Mouse (Mus musculus) gastrocnemius, adult 18-20 months (tissue): ENCODE results near the gene Kctd2. TPM values are rescaled to one million over a fixed set of nuclear protein-coding genes. Genes with fewer than 3 reads are reported as not detected.
"Not testable (repeated sequence)": the region's sequence is repeated elsewhere in the genome, so short reads cannot be mapped to it uniquely, and the experiment has no call there.

Experiments
- DNase-seq: peaks from one replicate; pipeline ENCODE4 v3.0.0; 2021; ENCODE audit warnings: low spot score
- long read RNA-seq, 2 experiments: library from polyadenylated mRNA; stranded (forward); transcript quantifications; one replicate each; pipeline ENCODE4 v2.0.0; 2021
- total RNA-seq, 2 experiments: library from RNA; stranded (reverse); gene quantifications; 2 replicates each; pipeline ENCODE4 v1.2.3; 2021

Kctd2 gene
- total RNA-seq = 10 to 100 TPM; 15.9 to 17.7 TPM
- long read RNA-seq, experiment 1, transcript Kctd2-201 (6 exons, 1,764 nt) = major isoform, 25 of 27 reads
- long read RNA-seq, experiment 1, partial matches to known transcripts = 0 of 27 reads
- long read RNA-seq, experiment 1, other reads (novel, unspliced or antisense) = 2 of 27 reads
- long read RNA-seq, experiment 2, transcript Kctd2-201 (6 exons, 1,764 nt) = major isoform, 26 of 27 reads
- long read RNA-seq, experiment 2, partial matches to known transcripts = 1 of 27 reads
- long read RNA-seq, experiment 2, other reads (novel, unspliced or antisense) = 0 of 27 reads

DNA sequence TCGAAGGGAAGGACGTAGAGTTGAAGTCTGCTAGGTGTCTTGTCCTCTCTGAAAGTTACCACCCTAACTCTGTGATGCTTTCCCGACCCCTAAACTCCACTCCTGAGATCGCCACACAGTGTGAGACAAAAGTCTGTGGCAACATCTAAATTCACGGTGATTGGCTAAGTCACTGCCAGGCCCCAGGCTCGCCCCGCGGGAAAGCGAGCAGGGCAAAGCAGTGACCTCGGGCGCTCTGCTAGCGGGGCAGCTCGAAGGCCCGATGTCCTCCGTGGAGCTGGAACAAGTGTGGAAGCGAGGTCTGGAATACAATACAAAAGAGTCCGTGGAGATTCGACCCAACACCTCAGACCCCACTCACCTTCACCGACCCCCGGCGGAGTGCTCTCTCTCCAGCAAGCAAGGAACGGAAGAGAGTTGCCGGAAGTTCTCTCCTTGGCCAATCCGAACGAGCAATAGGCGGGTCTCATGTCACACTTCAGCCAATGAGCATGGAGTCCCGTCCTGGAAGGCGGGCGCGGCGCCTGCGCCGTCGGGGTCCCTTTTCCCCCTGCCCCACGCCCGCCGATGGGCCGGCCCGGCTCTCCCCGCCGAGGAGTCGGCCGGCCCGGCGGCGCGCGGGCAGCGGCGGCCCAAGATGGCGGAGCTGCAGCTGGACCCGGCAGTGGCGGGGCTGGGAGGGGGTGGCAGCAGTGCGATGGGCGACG, at the start of gene Kctd2, which contains the start of gene Atp5h:
TSS of gene Kctd2 (plus strand) at position 598 of the 707 bp plus-strand sequence.
TSS of gene Atp5h (minus strand) at position 432 of the 707 bp plus-strand sequence.
- DNase-seq = peak; percentile 96

- DNase-seq = no peak
These were observed 49.6 kb upstream of the Kctd2 start for GRCm38 (mm10) chr11:115370368-115370767.

DNA sequence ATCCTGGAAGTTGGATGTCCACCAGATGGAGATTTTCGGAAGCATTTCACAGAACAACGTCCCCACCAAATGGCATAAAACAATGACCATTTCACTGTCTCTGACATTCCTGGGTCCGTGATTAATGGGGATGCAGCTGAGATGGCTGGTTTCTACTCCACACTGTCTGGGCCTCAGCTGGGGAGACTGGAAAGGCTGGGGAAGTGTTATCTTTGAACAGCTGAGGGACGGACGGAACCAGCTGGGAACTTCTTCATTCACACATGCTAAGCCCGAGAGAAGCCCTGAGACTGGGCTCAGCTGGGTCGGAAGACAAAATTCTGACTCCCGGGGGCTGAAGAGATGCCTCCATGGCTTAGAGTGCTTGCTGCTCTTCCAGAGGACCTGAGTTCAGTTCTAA, 48.6 kb upstream of the Kctd2 start:
- no peak for DNase-seq

DNA sequence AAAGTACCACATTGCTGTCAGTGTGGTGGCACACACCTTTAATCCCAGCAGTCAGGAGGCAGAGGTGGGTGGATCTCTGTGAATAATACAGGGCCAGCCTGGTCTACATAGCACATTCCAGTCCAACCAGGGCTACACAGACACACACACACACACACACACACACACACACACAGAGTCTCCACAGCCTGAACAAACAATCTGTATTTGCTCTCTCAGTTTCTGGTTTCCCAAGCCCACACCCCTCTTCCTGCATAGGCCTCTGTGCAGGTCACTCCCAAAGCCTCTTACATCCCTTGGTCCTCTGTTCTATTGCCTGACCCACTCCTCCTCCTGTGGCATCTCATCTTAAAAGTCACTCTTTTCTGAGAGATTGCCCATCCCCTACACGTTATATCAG, 47.9 kb upstream of the Kctd2 start:
- DNase-seq = no peak

DNA sequence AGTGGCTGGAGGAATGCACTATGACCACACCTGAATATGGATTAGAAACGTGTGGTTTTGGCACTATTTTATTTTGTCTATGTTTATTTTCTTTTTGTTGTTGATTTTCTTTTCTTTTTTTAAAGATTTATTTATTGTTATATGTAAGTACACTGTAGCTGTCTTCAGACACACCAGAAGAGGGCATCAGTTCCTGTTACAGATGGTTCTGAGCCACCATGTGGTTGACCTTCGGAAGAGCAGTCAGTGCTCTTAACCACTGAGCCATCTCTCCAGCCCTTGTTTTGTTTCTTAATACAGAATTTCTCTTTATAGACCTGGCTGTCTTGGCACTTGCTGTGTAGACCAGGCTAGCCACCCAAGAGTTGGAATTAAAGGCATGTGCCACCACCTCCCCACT, 47.2 kb upstream of the Kctd2 start:
- DNase-seq = no peak

DNA sequence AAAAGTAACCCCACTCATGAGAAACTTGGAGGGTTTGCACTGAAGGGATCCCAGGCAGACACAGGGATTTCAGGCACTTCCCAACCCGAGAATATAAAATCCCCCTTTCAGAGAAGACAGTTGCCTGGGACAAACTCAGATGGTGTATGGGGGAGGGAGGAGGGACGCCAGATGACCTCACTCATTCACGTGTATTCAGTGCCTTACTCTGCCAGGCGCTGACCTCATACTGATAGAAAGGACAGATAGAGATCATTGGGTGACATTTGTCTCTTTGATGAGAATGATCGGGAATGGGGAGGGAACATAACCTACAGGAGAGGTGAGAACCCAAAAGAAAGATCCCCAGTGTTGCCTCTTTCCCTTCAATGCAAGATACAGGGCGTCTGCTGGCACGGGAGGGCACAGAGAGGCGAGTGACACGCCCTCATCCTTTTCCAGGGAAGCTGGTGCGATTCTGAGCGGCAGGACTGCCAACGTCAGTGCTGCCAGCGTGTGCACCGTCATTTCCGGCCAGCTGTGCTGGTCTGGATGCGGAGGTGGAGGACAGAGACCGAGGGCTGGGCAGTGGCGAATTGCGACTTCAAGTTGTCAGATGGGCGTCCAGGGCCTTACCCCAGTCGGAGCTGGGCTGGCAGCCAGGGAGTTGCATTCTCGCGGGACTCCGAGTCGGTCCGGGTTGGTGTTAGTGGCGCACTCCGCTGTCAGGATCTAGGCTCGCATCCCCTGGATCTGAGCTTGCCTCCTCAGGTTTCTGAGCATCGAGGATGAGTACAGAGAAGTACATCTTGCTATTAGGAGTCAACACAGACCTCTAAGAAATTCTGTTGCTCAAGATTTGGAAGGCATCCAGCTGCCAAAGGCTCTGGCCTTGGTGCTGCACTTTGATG, 45.9 kb upstream of the Kctd2 start:
- DNase-seq = peak; percentile 62

DNA sequence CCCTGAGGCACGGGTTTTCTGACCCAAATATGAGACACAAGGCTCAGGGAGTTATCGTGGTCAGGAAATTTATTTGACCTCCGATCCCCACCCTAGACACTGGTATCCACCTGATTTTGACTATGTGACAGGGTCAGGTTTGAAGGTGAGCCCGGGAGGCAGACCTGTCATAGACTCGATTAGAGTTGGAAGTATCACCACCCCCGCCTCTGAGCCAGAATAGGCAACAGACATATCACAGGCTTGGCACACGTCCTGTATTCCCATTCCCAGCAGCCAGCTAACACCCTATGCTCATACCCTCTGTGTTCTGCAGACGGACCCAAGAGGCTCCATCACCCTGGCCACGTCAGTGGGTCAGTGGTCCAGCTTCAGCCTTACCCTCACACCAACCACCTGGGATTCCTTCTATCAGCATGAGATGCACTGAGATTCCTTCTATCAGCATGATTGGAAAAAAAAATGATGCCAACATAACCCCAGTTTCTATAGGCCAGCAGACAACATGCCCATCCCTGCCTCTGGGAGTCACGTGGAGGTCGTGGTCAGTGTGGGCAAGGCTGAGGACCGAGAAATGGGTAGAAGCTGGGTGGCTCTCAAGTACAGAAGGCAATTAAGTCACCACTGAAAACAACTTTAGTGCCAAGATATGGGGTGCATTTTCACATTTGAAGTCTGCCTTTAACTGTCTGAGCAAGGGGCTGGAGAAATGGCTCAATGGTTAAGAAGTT, 45.1 kb upstream of the Kctd2 start:
- DNase-seq = no peak

DNA sequence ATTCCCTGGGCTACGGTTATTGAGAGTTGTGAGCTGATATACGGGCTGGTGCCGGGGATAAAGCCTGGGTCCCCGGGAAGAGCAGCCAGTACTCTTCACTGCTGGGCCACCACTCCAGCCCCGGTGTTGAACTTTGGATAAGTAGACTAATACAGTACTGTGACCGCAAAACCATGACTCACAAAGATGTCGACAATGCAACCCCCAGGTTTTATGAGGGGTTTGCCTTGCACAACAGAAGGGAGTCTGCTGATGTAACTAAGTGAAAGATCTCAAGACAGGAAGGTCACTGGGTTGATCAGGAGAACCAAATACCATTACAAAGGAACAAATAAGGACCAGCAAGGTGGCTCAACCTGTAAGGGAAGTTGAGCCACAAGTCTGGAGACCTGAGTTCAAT, 43.2 kb upstream of the Kctd2 start:
- no peak for DNase-seq

DNA sequence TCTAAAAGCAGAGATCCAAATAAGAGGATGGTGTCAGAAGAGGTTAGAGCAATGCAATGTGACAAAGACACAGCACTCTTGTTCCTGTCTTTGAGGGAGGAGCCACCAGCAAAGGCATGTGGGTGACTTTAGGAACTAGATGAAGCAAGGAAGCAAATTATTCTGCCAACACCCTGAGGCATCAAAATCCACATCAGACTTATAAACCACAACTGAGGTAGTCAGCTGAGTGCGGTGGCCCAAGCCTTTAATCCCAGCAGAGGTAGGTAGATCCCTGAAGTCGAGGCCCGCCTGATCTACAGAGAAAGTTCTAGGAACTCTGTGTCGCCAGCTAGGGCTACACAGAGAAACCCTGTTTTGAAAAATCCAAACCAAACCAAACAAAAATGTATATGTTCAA, 42.7 kb upstream of the Kctd2 start:
- no peak for DNase-seq

- no peak for DNase-seq
These were observed 42.1 kb upstream of the Kctd2 start for GRCm38 (mm10) chr11:115377854-115378253.

DNA sequence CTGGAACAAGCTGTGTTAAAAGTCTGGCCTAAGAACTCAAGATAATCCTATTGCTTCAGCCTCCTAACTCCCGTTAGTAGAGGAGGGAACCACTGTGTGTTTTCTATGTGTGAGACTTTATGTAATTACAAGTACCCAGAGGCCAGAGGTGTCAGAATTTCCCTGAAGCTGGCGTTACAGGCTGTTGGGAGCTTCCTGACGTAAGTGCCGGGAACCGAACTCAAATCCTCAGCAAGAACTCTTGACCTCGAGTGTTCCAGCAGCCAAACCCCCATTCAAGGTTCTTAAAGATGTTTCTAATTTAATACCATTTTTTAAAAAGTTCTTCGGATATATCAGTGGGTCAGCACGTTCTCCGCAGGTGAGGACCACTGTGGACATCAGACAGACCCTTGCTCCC, 38.7 kb upstream of the Kctd2 start:
- DNase-seq = no peak

DNA sequence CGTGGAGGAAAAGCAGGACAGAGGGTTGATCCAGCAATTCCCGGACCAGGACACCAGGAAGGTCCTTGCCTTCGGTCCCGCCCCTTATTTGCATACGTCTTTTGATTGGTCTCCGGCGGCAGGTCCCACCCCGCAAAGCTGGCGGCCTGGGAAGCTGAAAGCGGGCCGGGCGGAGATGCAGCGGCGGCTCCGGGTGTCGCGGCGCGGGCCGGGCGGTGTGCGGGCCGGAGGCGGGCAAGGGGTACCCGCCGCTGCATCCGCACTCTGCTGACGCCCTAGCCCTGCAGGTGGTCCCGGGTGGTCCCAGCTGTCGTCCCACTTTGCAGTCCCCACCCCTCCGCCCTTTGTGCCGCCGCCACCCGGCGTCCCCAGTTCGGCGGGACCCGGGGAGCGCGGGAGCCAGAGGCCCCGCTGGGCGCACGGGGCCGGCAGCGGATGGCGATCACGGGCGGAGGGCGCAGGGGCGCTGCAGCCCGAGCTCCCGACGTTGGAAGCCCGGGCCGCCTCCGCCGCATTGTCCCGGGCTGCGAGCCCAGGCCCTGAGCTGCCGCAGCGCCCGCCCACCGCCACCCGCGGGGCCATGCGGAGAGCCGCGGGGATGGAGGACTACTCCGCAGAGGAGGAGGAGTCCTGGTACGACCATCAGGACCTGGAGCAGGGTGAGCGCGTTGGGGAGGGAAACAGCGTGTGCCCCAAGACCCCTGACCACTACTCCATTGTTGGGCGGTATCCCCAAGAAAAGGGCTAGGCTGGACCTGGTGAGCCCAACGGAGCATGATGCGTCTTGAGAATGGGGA, 38.0 kb upstream of the Kctd2 start, which contains the start of gene Cdr2l:
TSS of gene Cdr2l (plus strand) at position 174 of the 797 bp plus-strand sequence.
- DNase-seq = peak; percentile 91

DNA sequence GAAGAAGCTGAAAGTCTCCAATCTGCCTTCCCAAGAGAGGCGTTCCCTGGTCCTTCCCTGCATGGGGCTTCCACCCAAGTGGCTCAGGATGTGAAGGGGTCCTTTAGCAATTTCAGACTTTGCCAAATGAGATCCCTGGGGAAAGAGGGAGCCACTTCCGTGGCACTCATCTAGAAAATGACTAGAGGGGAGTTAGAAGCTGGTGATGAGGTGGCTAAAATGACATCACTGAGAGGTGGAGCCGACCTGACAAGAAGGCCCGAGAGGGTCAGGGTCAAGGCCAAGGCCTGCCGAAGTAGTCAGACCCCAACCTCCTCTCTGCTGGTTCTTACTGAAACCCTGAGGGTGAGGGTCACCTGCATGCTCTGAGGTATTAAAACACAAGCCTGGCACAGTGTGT, 37.0 kb upstream of the Kctd2 start:
- no peak for DNase-seq

- DNase-seq = no peak
These were observed 36.0 kb upstream of the Kctd2 start for GRCm38 (mm10) chr11:115383701-115384474.

- DNase-seq = no peak
These were observed 35.3 kb upstream of the Kctd2 start for GRCm38 (mm10) chr11:115384587-115384986.

DNA sequence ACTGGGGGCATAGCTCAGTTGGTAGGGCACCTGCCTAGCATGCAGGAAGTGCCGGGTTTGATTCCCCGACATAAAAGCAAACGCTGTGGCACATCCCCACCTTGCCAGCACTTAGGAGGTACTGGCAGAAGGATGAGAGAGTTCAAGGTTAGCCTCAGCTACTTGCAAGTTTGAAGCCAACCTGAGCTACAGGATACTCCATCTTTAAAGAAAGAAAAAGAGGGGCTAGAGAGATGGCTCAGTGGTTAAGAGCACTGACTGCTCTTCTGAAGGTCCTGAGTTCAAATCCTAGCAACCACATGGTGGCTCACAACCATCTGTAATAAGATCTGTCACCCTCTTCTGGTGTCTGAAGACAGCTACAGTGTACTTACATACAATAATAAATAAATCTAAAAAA, 33.1 kb upstream of the Kctd2 start:
- DNase-seq = not testable (repeated sequence)

DNA sequence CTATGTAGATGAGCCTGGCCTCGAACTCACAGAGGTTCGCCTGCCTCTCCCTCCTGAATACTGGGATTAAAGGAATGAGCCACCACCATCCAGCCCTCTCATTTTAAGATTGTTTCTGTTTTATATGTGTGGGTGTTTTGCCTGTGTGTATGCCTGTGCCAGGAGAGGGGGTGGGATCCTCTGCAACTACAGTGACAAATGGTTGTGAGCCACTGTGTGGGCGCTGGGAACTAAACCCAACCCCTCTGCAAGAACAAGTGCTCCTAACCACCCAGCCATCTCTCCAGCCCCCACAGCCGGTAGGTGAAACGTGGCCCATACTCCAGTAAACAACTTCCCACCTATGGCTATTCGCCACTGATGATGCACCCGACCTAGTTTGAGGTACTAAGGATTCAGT, 28.6 kb upstream of the Kctd2 start:
- no peak for DNase-seq

GRCm38 (mm10) chr11:115393721-115394325, 26.1 kb upstream of the Kctd2 start:
- no peak for DNase-seq

- no peak for DNase-seq
These were observed 21.8 kb upstream of the Kctd2 start for GRCm38 (mm10) chr11:115398085-115398484.
